Mouse (Mus musculus) kidney, adult 2 months (tissue): ENCODE data around the gene Creb3l2. TPM values are rescaled to one million over a fixed set of nuclear protein-coding genes. Genes with fewer than 3 reads are reported as not detected.

Source experiments
- DNase-seq: peaks from one replicate; pipeline ENCODE4 v3.0.0; 2021
- H3K27ac ChIP-seq: fragments of 200-500 bp; 2 replicates; pipeline ENCODE4 v1.5.1; 2012; ENCODE audit warnings: low read depth, low read length, control low read depth, inconsistent platforms; ENCODE audit not compliant: insufficient read depth
- H3K27me3 ChIP-seq: fragments of 200-500 bp; replicated peaks from 2 replicates; pipeline ENCODE4 v1.6.1; 2012; ENCODE audit warnings: mild to moderate bottlenecking, moderate library complexity, low read length, inconsistent platforms; ENCODE audit not compliant: control insufficient read depth, insufficient read depth
- H3K36me3 ChIP-seq: fragments of 200-500 bp; 2 replicates; pipeline ENCODE4 v1.6.1; 2012; ENCODE audit warnings: mild to moderate bottlenecking, moderate library complexity, low read length, inconsistent platforms; ENCODE audit not compliant: control insufficient read depth, insufficient read depth
- H3K4me1 ChIP-seq: fragments of 200-500 bp; 2 replicates; pipeline ENCODE4 v1.6.1; 2011; ENCODE audit warnings: low read length; ENCODE audit not compliant: control insufficient read depth, insufficient read depth
- H3K4me3 ChIP-seq: fragments of 200-500 bp; 2 replicates; pipeline ENCODE4 v1.5.1; 2011; ENCODE audit warnings: mild to moderate bottlenecking, low read depth, low read length, control low read depth; ENCODE audit not compliant: insufficient read depth
- CTCF ChIP-seq: fragments of 200-500 bp; conservative IDR thresholded peaks from 2 replicates; pipeline ENCODE4 v1.5.1; 2011; ENCODE audit warnings: low read depth, mild to moderate bottlenecking, control low read depth, low read length, moderate library complexity, mixed read lengths; ENCODE audit not compliant: insufficient read depth, insufficient read length
- POLR2A ChIP-seq: fragments of 200-500 bp; IDR thresholded peaks from one replicate; pipeline ENCODE4 v1.6.1; 2011; ENCODE audit warnings: low read depth, low read length, control low read depth
- WGBS: fragments of 180-500 bp; shearing (Covaris S2); methylation state at CpG from one replicate; pipeline ENCODE4 v1.1.7; 2018; 5-methylcytosine and 5-hydroxymethylcytosine counted together
- polyA plus RNA-seq: library from polyadenylated mRNA; depleted of rRNA; stranded (reverse); fragments of >200 nt; gene quantifications from 2 replicates; pipeline ENCODE4 v1.2.3, GENCODE M21; 2012

Creb3l2 gene
- polyA plus RNA-seq, 1 experiment: 25.0 TPM

GRCm38 (mm10) chr6:37400866-37401525 lies 41.0 kb downstream of the Creb3l2 start:
- no peak for TF ChIP-seq POLR2A
- no peak for TF ChIP-seq CTCF
- peaks cover 44% of the 10 kb centered on the region for H3K4me1 ChIP-seq
- 77% methylated on average over 11 of the region's 11 CpGs for WGBS
- H3K4me3 ChIP-seq: no peak overlapping the region
- H3K36me3 ChIP-seq: no peaks in the 10 kb centered on the region
- DNase-seq: no peak
- H3K27me3 ChIP-seq: no peaks in the 10 kb centered on the region
- no peak overlapping the region for H3K27ac ChIP-seq

DNA sequence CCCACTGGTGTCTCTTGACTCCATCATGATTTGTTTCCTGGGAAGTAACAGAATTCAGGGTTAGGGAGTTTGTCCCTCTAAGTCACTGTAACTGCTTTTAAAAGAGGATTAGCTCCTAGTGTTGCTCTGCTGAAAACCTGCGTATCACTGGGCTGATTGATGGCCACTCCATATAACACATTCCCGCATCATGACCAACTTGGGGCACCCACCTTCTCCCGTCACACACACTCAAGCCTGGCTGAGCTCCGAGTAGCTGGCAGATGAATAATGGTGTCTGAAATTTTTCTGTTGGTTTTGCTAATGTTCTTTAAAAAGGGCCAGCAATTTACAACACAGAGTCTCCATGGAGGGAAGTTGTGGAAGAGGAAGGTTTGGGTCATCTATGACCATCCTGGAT lies 41.8 kb downstream of the Creb3l2 start:
- Histone ChIP-seq H3K4me3 (no peak overlapping the region), H3K36me3 (no peaks in the 10 kb centered on the region), H3K27ac (no peak overlapping the region), H3K4me1 (peaks cover 42% of the 10 kb centered on the region), H3K27me3 (no peaks in the 10 kb centered on the region)
- 92% methylated on average over 4 of the region's 4 CpGs for WGBS
- TF ChIP-seq CTCF (no peak), POLR2A (no peak)
- no peak for DNase-seq

- WGBS: 50% methylated on average over 10 of the region's 10 CpGs
- H3K27ac ChIP-seq: no peak overlapping the region
Measured at GRCm38 (mm10) chr6:37398943-37399342, 43.0 kb downstream of the Creb3l2 start.

GRCm38 (mm10) chr6:37397973-37398372 lies 44.0 kb downstream of the Creb3l2 start:
- TF ChIP-seq POLR2A (no peak), CTCF (no peak)
- no peak for DNase-seq
- H3K4me1 ChIP-seq: peaks cover 32% of the 10 kb centered on the region

More at GRCm38 (mm10) chr6:37398943-37399342, 43.0 kb downstream of the Creb3l2 start:
- no peak overlapping the region for H3K4me3 ChIP-seq
- no peaks in the 10 kb centered on the region for H3K36me3 ChIP-seq
- TF ChIP-seq POLR2A (no peak), CTCF (no peak)
- peaks cover 36% of the 10 kb centered on the region for H3K4me1 ChIP-seq
- DNase-seq: no peak
- no peaks in the 10 kb centered on the region for H3K27me3 ChIP-seq

DNA sequence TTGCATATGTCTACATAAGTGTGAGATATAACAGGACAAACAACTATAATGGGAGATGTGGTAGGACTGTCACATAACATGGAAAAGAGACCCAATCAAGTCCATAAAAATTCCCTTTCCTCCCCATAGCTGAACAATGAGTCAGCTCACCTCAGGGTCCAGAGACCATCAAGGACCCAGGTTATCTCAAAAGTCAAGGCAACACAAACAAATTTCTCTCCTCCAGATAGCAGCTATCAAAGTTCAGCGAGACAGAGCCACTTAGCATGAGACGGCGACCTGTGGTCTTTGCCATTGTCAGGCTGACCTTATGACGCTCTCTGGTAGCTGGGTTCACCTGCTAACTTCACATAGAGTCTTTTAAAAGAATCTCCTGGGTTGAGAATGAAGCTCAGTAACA lies 44.7 kb downstream of the Creb3l2 start:
- H3K36me3 ChIP-seq: no peaks in the 10 kb centered on the region
- 97% methylated on average over 4 of the region's 4 CpGs for WGBS
- peaks cover 27% of the 10 kb centered on the region for H3K4me1 ChIP-seq
- H3K27ac ChIP-seq: no peak overlapping the region
- no peaks in the 10 kb centered on the region for H3K27me3 ChIP-seq
- no peak for DNase-seq
- H3K4me3 ChIP-seq: no peak overlapping the region
- TF ChIP-seq POLR2A: no peak
- no peak for TF ChIP-seq CTCF

More at GRCm38 (mm10) chr6:37397973-37398372, 44.0 kb downstream of the Creb3l2 start:
- Histone ChIP-seq H3K27me3 (no peaks in the 10 kb centered on the region), H3K36me3 (no peaks in the 10 kb centered on the region), H3K27ac (no peak overlapping the region), H3K4me3 (no peak overlapping the region)
- WGBS: 36% methylated on average over 9 of the region's 9 CpGs

DNA sequence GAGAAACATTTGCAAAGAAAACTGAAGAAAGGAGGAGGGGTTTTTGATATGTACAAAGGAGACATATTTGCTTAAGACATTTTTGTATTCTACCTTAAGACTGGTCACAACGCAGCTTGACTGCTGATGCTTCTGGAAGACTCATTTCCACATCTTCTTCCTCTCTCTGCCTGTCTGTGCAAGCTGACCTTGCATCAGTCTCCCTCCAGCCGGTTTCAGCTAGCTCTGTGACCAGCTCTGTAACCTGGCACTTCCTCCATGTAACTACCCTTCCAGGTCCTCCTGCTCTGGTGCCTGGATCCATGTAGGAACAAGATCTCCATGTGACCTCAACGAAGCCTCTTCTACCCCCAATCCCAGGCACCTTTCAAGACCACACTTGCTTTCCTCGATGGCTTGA lies 45.8 kb downstream of the Creb3l2 start:
- no peaks in the 10 kb centered on the region for H3K27me3 ChIP-seq
- WGBS: 69% methylated on average over 4 of the region's 4 CpGs
- no peak for TF ChIP-seq CTCF
- no peak for TF ChIP-seq POLR2A
- peaks cover 27% of the 10 kb centered on the region for H3K4me1 ChIP-seq
- no peak overlapping the region for H3K4me3 ChIP-seq
- no peak overlapping the region for H3K27ac ChIP-seq
- no peak for DNase-seq
- H3K36me3 ChIP-seq: no peaks in the 10 kb centered on the region

- no peaks in the 10 kb centered on the region for H3K27me3 ChIP-seq
- H3K4me1 ChIP-seq: peaks cover 23% of the 10 kb centered on the region
- H3K4me3 ChIP-seq: no peak overlapping the region
- no peak overlapping the region for H3K27ac ChIP-seq
- DNase-seq: no peak
- no peak for TF ChIP-seq CTCF
- no peak for TF ChIP-seq POLR2A
- 68% methylated on average over 6 of the region's 6 CpGs for WGBS
- no peaks in the 10 kb centered on the region for H3K36me3 ChIP-seq
Measured at GRCm38 (mm10) chr6:37393263-37393662, 48.7 kb downstream of the Creb3l2 start.

DNA sequence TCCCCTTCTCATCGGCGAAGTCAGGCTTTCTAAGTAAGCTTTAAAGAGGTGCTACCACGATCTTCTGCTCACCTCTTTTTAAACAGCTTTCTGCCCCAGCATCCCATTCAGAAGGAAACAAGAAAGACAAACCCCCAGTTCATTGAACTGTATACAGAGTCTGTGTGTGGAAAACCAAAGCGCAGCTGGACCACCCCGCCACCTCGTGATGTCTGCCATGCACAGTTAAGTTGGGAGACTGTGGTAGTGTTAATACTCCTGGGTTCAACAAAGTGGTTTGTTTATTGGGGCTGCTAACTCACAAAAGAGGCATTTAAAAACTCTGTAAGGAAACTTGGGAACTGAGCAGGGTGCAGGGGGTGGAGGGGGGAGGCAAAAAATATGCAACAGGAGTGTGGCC lies 49.7 kb downstream of the Creb3l2 start:
- TF ChIP-seq POLR2A: no peak
- no peak for TF ChIP-seq CTCF
- Histone ChIP-seq H3K27me3 (no peaks in the 10 kb centered on the region), H3K4me1 (peaks cover 20% of the 10 kb centered on the region), H3K4me3 (no peak overlapping the region), H3K27ac (no peak overlapping the region), H3K36me3 (no peaks in the 10 kb centered on the region)
- no peak for DNase-seq
- 85% methylated on average over 6 of the region's 6 CpGs for WGBS
